Mouse (Mus musculus): ENCODE data around the gene Prl8a8.

The Prl8a8 gene

DNA sequence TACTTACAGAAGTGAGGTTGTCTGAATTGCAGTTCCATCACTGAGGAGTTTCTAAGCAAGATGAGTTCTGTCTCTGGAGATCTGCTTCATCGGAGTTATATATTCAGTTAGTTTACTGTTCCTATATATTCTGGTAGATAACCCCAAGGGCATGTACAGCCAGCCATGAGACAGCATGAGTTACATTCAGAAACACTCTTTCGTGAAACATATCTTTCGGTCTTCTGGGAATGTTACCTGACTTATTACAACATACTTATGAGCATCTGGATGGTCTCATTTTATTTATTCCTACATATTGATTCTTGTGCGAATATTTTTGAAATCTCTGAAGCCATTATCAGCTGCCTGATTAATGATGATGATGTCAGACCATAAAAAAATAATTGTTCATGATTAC, at the start of gene Prl8a8:
Gene Prl8a8, minus strand, starts transcription at position 101 of the 400 bp plus-strand sequence.
- DNase-seq = no peak

DNA sequence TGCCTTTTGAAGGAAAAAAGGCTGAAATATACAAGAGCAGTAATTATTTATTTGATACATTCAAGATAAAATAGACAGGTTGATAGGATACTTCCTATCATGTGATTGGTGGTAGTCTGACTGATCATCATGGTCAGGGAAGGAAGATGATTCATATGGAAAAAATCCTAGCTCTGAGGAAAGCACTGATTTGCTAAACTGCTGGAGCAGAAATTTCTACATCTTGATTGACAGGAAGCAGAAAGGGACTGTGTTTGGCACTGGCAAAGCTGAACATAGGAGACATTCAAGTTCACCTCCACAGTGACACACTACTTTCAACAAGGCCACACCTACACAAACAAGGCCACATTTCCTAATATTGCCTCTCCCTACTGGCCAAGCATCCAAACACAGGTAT, 40.3 kb upstream of the Prl8a8 start:
- no peak for DNase-seq

DNA sequence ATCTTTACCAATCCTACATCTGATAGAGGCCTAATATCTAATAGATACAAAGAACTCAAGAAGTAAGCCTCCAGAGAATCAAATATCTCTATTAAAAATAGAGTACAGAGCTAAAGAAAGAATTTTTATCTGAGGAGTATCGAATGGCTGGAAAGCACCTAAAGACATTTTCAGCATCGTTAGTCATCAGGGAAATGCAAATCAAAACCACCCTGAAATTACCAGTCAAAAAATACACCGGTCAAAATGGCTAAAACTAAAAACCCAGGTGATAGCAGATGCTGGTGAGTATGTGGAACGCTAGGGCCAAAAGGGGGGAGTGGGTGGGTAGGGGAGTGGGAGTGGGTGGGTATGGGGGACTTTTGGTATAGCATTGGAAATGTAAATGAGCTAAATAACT, 10.1 kb upstream of the Prl8a8 start:
- no peak for DNase-seq

DNA sequence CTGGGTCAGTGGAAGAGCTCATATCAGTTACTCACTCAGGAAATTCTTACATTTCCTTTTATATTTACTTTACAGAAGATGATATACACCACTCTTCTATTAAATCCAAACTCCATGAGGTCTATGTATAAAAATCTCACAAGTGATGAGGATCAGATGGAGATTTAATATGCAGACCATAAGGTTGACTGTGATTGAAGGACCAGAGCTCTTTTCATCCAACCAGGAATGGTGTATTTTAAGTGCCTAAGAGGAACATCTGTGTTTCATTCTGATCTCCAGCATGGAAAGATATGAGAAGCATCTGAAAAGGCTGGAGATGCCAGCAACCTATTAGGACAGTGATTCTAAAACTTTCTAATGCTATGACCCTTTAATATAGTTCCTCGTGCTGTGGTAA, 5.4 kb downstream of the Prl8a8 start:
- no peak for DNase-seq

Data from kidney, postnatal 4 days (tissue).